Mouse (Mus musculus): ENCODE results near the gene Celsr2. TPM values are rescaled to one million over a fixed set of nuclear protein-coding genes. Genes with fewer than 3 reads are reported as not detected.

The Celsr2 gene
- total and polyA plus RNA-seq, 3 experiments: 5.2 to 7.2 (median 6.4) TPM

GRCm38 (mm10) chr3:108410359-108410714 lies 5.0 kb downstream of the Celsr2 start:
- Histone ChIP-seq H3K9ac (ENCODE audit: low read depth, low read length) (no peak overlapping the region), H3K4me3 (no peak overlapping the region), H3K79me2 (replicated peaks; ENCODE audit: control insufficient read depth, insufficient read depth, low read length) (no peaks in the 10 kb centered on the region), H3K27ac (no peak overlapping the region), H3K27me3 (ENCODE audit: control insufficient read depth, insufficient read depth, low read length) (no peaks in the 10 kb centered on the region), H3K4me1 (ENCODE audit: control insufficient read depth, insufficient read depth, low read length) (no peaks in the 10 kb centered on the region), H3K36me3 (ENCODE audit: control insufficient read depth, insufficient read depth, low read length) (no peaks in the 10 kb centered on the region)
- TF ChIP-seq CTCF (IDR thresholded peaks at IDR 0.05): no peak
- no peak for TF ChIP-seq EP300 (IDR thresholded peaks at IDR 0.05; ENCODE audit: insufficient read depth, low read depth, low read length)
- no peak for TF ChIP-seq POLR2A (IDR thresholded peaks at IDR 0.05; ENCODE audit: insufficient read depth, low read depth, low read length)
- WGBS: 52% methylated on average over 5 of the region's 5 CpGs
- intact Hi-C loops (cut with DNase I): loop anchor here (10.0 kb wide), 1 partner anchor 244 kb away; the partner anchor contains the start of gene Clcc1
- no peak for DNase-seq

GRCm38 (mm10) chr3:108409656-108410358 lies 5.5 kb downstream of the Celsr2 start:
- H3K4me3 ChIP-seq: no peak overlapping the region
- H3K9ac ChIP-seq (ENCODE audit: low read depth, low read length): no peak overlapping the region
- no peak overlapping the region for H3K27ac ChIP-seq
- H3K27me3 ChIP-seq (ENCODE audit: control insufficient read depth, insufficient read depth, low read length): no peaks in the 10 kb centered on the region
- intact Hi-C loops (cut with DNase I): loop anchor here (10.0 kb wide), 1 partner anchor 245 kb away; the partner anchor contains the start of gene Clcc1
- 72% methylated on average over 8 of the region's 8 CpGs for WGBS
- no peaks in the 10 kb centered on the region for H3K4me1 ChIP-seq (ENCODE audit: control insufficient read depth, insufficient read depth, low read length)
- no peaks in the 10 kb centered on the region for H3K36me3 ChIP-seq (ENCODE audit: control insufficient read depth, insufficient read depth, low read length)
- no peaks in the 10 kb centered on the region for H3K79me2 ChIP-seq (replicated peaks; ENCODE audit: control insufficient read depth, insufficient read depth, low read length)
- no peak for TF ChIP-seq POLR2A (IDR thresholded peaks at IDR 0.05; ENCODE audit: insufficient read depth, low read depth, low read length)
- no peak for TF ChIP-seq CTCF (IDR thresholded peaks at IDR 0.05)
- TF ChIP-seq EP300 (IDR thresholded peaks at IDR 0.05; ENCODE audit: insufficient read depth, low read depth, low read length): no peak
- no peak for DNase-seq

- no peak for TF ChIP-seq POLR2A (IDR thresholded peaks at IDR 0.05; ENCODE audit: insufficient read depth, low read depth, low read length)
- no peak for TF ChIP-seq CTCF (IDR thresholded peaks at IDR 0.05)
- no peak for TF ChIP-seq EP300 (IDR thresholded peaks at IDR 0.05; ENCODE audit: insufficient read depth, low read depth, low read length)
- Histone ChIP-seq H3K36me3 (ENCODE audit: control insufficient read depth, insufficient read depth, low read length) (no peaks in the 10 kb centered on the region), H3K4me3 (no peak overlapping the region), H3K79me2 (replicated peaks; ENCODE audit: control insufficient read depth, insufficient read depth, low read length) (no peaks in the 10 kb centered on the region), H3K27me3 (ENCODE audit: control insufficient read depth, insufficient read depth, low read length) (no peaks in the 10 kb centered on the region), H3K9ac (ENCODE audit: low read depth, low read length) (no peak overlapping the region), H3K4me1 (ENCODE audit: control insufficient read depth, insufficient read depth, low read length) (no peaks in the 10 kb centered on the region), H3K27ac (no peak overlapping the region)
- DNase-seq: no peak
- WGBS: 86% methylated on average over 8 of the region's 8 CpGs
- intact Hi-C loops (cut with DNase I): no loop called here
These were observed 6.8 kb downstream of the Celsr2 start for GRCm38 (mm10) chr3:108408517-108409008.

- Histone ChIP-seq H3K9ac (ENCODE audit: low read depth, low read length) (no peak overlapping the region), H3K27ac (no peak overlapping the region), H3K4me1 (ENCODE audit: control insufficient read depth, insufficient read depth, low read length) (no peaks in the 10 kb centered on the region), H3K36me3 (ENCODE audit: control insufficient read depth, insufficient read depth, low read length) (no peaks in the 10 kb centered on the region), H3K27me3 (ENCODE audit: control insufficient read depth, insufficient read depth, low read length) (no peaks in the 10 kb centered on the region), H3K4me3 (no peak overlapping the region), H3K79me2 (replicated peaks; ENCODE audit: control insufficient read depth, insufficient read depth, low read length) (no peaks in the 10 kb centered on the region)
- TF ChIP-seq POLR2A (IDR thresholded peaks at IDR 0.05; ENCODE audit: insufficient read depth, low read depth, low read length): no peak
- no peak for TF ChIP-seq EP300 (IDR thresholded peaks at IDR 0.05; ENCODE audit: insufficient read depth, low read depth, low read length)
- no peak for TF ChIP-seq CTCF (IDR thresholded peaks at IDR 0.05)
- DNase-seq: no peak
- WGBS: 90% methylated on average over 24 of the region's 24 CpGs
- intact Hi-C loops (cut with DNase I): no loop called here
These were observed 9.0 kb downstream of the Celsr2 start for GRCm38 (mm10) chr3:108406306-108406885.

GRCm38 (mm10) chr3:108405536-108406305 lies 9.6 kb downstream of the Celsr2 start:
- no peaks in the 10 kb centered on the region for H3K36me3 ChIP-seq (ENCODE audit: control insufficient read depth, insufficient read depth, low read length)
- H3K9ac ChIP-seq (ENCODE audit: low read depth, low read length): no peak overlapping the region
- intact Hi-C loops (cut with DNase I): no loop called here
- H3K4me1 ChIP-seq (ENCODE audit: control insufficient read depth, insufficient read depth, low read length): no peaks in the 10 kb centered on the region
- no peak overlapping the region for H3K4me3 ChIP-seq
- H3K27ac ChIP-seq: no peak overlapping the region
- 59% methylated on average over 14 of the region's 14 CpGs for WGBS
- DNase-seq: no peak
- H3K27me3 ChIP-seq (ENCODE audit: control insufficient read depth, insufficient read depth, low read length): no peaks in the 10 kb centered on the region
- H3K79me2 ChIP-seq (replicated peaks; ENCODE audit: control insufficient read depth, insufficient read depth, low read length): no peaks in the 10 kb centered on the region
- no peak for TF ChIP-seq POLR2A (IDR thresholded peaks at IDR 0.05; ENCODE audit: insufficient read depth, low read depth, low read length)
- no peak for TF ChIP-seq EP300 (IDR thresholded peaks at IDR 0.05; ENCODE audit: insufficient read depth, low read depth, low read length)
- TF ChIP-seq CTCF (IDR thresholded peaks at IDR 0.05): no peak
